Mouse (Mus musculus): Measurements from ENCODE around the gene Rasgef1c. TPM values are rescaled to one million over a fixed set of nuclear protein-coding genes. Genes with fewer than 3 reads are reported as not detected.

Rasgef1c gene
- total and polyA plus RNA-seq, 3 experiments: 0.12 to 0.15 TPM; not detected in 1

DNA sequence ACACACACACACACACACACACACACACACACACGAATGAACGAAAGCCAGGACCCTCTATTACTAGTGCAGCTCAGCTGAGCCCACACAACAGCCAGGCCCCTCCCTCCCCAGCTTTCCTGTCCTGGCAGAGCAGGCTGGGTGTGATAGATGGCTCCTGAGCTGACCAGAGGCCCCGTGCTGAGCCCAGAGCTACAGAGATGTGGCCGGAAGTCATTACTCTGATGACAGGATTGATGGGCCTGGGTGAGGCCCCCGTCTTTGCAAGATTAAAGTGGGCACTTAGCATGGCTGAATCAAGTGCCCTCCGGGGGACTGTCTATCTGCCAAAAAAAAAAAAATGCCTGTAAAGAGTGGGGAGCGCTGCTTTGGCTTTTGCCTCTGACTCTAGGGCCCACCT, 30.2 kb downstream of the Rasgef1c start:
- no peaks in the 10 kb centered on the region for H3K36me3 ChIP-seq (ENCODE audit: control insufficient read depth in 1 of 2, insufficient read depth in 2 of 2, low read length in 2 of 2)
- DNase-seq (ENCODE audit: low read depth, low spot score): no peak
- no peaks in the 10 kb centered on the region for H3K9me3 ChIP-seq (replicated peaks; ENCODE audit: insufficient read depth, low read length)
- H3K27me3 ChIP-seq (ENCODE audit: control insufficient read depth in 1 of 2, insufficient read depth in 2 of 2, low read length in 2 of 2): peaks cover 5 to 10% of the 10 kb centered on the region in 2 experiments
- TF ChIP-seq POLR2AphosphoS5 (IDR thresholded peaks at IDR 0.05; ENCODE audit: borderline replicate concordance, low read depth, low read length) (no peak), ETS1 (IDR thresholded peaks at IDR 0.05; ENCODE audit: low read depth, low read length) (no peak), JUND (IDR thresholded peaks at IDR 0.05; ENCODE audit: low read depth, low read length) (no peak), TCF12 (IDR thresholded peaks at IDR 0.05; ENCODE audit: low read depth, low read length) (no peak), TBP (IDR thresholded peaks at IDR 0.05; ENCODE audit: low read depth, low read length) (no peak), NRF1 (IDR thresholded peaks at IDR 0.05; ENCODE audit: insufficient read depth, low read depth, low read length, poor library complexity, severe bottlenecking) (no peak)
- H3K27ac ChIP-seq (ENCODE audit: control insufficient read depth, low read depth, low read length): no peak overlapping the region
- H3K79me2 ChIP-seq (ENCODE audit: control insufficient read depth, insufficient read depth, low read length, poor library complexity): no peaks in the 10 kb centered on the region
- H3K4me3 ChIP-seq (ENCODE audit: control insufficient read depth in 1 of 2, insufficient read depth in 1 of 2, low read depth in 2 of 2, low read length in 2 of 2): no peak overlapping the region
- no peak overlapping the region for H3K9ac ChIP-seq (ENCODE audit: control insufficient read depth, low read depth, low read length, poor library complexity, severe bottlenecking)
- H3K4me1 ChIP-seq (ENCODE audit: control insufficient read depth in 1 of 2, insufficient read depth in 2 of 2, low read length in 2 of 2): no peaks in the 10 kb centered on the region

DNA sequence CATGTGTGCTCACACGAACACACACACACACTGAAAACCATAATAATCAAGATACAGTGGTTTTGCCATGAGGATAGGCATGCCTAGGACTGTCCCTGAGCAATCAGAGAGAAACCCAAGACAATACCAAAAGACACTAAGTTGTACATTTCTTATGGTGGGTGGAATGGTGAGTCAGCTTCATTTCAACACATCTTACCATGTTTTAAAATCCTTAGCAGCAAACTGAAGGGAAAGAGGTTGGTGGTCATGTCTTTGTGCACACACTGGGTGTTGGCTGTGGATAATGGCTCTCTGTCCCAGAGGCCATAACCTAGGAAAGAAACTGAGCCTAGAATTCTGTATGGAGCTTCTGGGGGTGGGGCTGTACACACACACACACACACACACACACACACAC, 32.2 kb downstream of the Rasgef1c start:
- Histone ChIP-seq H3K27me3 (ENCODE audit: control insufficient read depth in 1 of 2, insufficient read depth in 2 of 2, low read length in 2 of 2) (peaks cover 7 to 10% of the 10 kb centered on the region in 2 experiments), H3K9ac (ENCODE audit: control insufficient read depth, low read depth, low read length, poor library complexity, severe bottlenecking) (no peak overlapping the region), H3K9me3 (replicated peaks; ENCODE audit: insufficient read depth, low read length) (no peaks in the 10 kb centered on the region), H3K4me1 (ENCODE audit: control insufficient read depth in 1 of 2, insufficient read depth in 2 of 2, low read length in 2 of 2) (no peaks in the 10 kb centered on the region), H3K36me3 (ENCODE audit: control insufficient read depth in 1 of 2, insufficient read depth in 2 of 2, low read length in 2 of 2) (no peaks in the 10 kb centered on the region), H3K27ac (ENCODE audit: control insufficient read depth, low read depth, low read length) (no peak overlapping the region), H3K4me3 (ENCODE audit: control insufficient read depth in 1 of 2, insufficient read depth in 1 of 2, low read depth in 2 of 2, low read length in 2 of 2) (no peak overlapping the region), H3K79me2 (ENCODE audit: control insufficient read depth, insufficient read depth, low read length, poor library complexity) (no peaks in the 10 kb centered on the region)
- no peak for DNase-seq (ENCODE audit: low read depth, low spot score)
- TF ChIP-seq MYB (IDR thresholded peaks at IDR 0.05; ENCODE audit: low read depth, low read length) (no peak), MEF2A (IDR thresholded peaks at IDR 0.05; ENCODE audit: extremely low read depth, insufficient replicate concordance, low read depth, low read length, poor library complexity, severe bottlenecking) (no peak), SMC3 (IDR thresholded peaks at IDR 0.05; ENCODE audit: low read depth, low read length) (no peak), E2F4 (IDR thresholded peaks at IDR 0.05; ENCODE audit: borderline replicate concordance, low read depth, low read length) (no peak), JUND (IDR thresholded peaks at IDR 0.05; ENCODE audit: low read depth, low read length) (no peak), BHLHE40 (IDR thresholded peaks at IDR 0.05; ENCODE audit: borderline replicate concordance, low read depth, low read length) (no peak), EP300 (IDR thresholded peaks at IDR 0.05; ENCODE audit: low read depth in 1 of 2, low read length in 2 of 2) (no peak), SIN3A (IDR thresholded peaks at IDR 0.05; ENCODE audit: low read length) (no peak), MAFK (IDR thresholded peaks at IDR 0.05; ENCODE audit: borderline replicate concordance, low read depth, low read length) (no peak), TBP (IDR thresholded peaks at IDR 0.05; ENCODE audit: low read depth, low read length) (no peak), ETS1 (IDR thresholded peaks at IDR 0.05; ENCODE audit: low read depth, low read length) (no peak), RCOR1 (IDR thresholded peaks at IDR 0.05; ENCODE audit: low read depth, low read length) (no peak), NRF1 (IDR thresholded peaks at IDR 0.05; ENCODE audit: insufficient read depth, low read depth, low read length, poor library complexity, severe bottlenecking) (no peak)

All from MEL (cell line).